Mouse (Mus musculus): ENCODE measurements around the gene Adcy9. TPM values are rescaled to one million over a fixed set of nuclear protein-coding genes. Genes with fewer than 3 reads are reported as not detected.

Adcy9 gene
- polyA plus RNA-seq (2012; rRNA removed) = 2.2 and 2.3 TPM in 2 replicates

DNA sequence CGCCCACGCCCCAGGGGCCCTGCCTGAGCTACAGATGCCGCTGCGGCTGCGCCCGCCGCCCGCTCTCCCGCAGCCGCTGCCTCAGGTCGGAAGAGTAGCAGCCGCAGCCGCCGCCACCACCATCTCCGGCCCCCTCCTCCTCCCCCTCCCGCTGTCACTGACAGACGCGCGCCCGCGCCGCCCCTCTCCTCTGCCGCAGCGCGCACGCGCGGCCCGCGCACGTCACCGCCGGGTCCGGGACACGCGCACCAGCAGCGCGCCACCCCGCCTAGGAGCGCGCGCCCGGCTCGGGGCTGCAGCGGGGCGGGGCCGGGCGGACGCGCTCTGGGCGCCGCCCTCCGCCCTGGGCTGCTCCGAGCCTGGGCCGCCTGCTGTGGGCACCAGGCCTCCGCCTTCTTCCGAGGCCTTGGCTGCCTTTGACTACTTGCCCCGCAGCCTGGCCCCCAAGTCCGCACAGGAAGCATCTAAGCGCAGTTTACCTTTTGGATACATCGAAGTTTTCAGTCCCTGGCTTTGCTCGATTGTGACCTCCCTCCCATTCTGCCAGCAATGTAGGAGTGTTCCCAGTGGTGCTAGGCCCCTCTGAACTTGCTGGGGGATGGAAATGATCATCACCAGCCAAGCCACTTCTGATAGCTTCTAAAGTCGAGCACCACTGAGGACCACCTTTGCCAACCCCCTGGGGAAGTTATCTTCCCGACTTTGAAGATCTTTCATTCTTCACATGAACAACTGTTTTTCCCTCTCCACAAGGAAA lies at the start of gene Adcy9:
TSS of gene Adcy9 (minus strand) at position 201 of the 757 bp plus-strand sequence.

Other genes with a start within 250 kb of the Adcy9 start
- 17.9 and 33.2 TPM in 2 replicates for gene Crebbp, start 206.5 kb downstream of the Adcy9 start, polyA plus RNA-seq (2012; rRNA removed)
- 15.9 and 29.7 TPM in 2 replicates for gene Srl, start 121.3 kb upstream of the Adcy9 start, polyA plus RNA-seq (2012; rRNA removed)
- 24.8 and 32.6 TPM in 2 replicates for gene Tfap4, start 139.4 kb upstream of the Adcy9 start, polyA plus RNA-seq (2012; rRNA removed)
- 52.7 and 72.6 TPM in 2 replicates for gene Glis2, start 174.2 kb upstream of the Adcy9 start, polyA plus RNA-seq (2012; rRNA removed)
- 67.5 and 85.9 TPM in 2 replicates for gene Pam16, start 204.5 kb upstream of the Adcy9 start, polyA plus RNA-seq (2012; rRNA removed)
- 8.1 and 19.3 TPM in 2 replicates for gene Vasn, start 219.4 kb upstream of the Adcy9 start, polyA plus RNA-seq (2012; rRNA removed)
- gene Dnaja3, start 219.5 kb upstream of the Adcy9 start, polyA plus RNA-seq (2012; rRNA removed) = 23.7 and 26.4 TPM in 2 replicates

Measured in central nervous system, embryonic 11.5 days (tissue).